Mouse (Mus musculus) forebrain, embryonic 11.5 days (tissue): ENCODE results near the gene Cap2. TPM values are rescaled to one million over a fixed set of nuclear protein-coding genes. Genes with fewer than 3 reads are reported as not detected.

Experiments used
- ATAC-seq: fragments of 200-750 bp; cut with Nextera tagmentation; replicated peaks from 2 replicates; pipeline ENCODE4 v1.8.0; 2017; ENCODE audit warnings: moderate TSS enrichment; ENCODE audit not compliant: low FRiP score
- DNase-seq: peaks from one replicate; pipeline ENCODE4 v3.0.0-alpha.2; 2017; ENCODE audit warnings: low spot score
- H3K27ac ChIP-seq: fragments of 300-500 bp; sonication (generic); 2 replicates; pipeline ENCODE4 v1.5.1; 2014; ENCODE audit warnings: low read depth, low read length
- H3K27me3 ChIP-seq: fragments of 300-500 bp; sonication (generic); 2 replicates; pipeline ENCODE4 v1.6.1; 2014; ENCODE audit warnings: mild to moderate bottlenecking, low read length, mixed read lengths; ENCODE audit not compliant: control insufficient read depth, insufficient read depth
- H3K36me3 ChIP-seq: fragments of 300-500 bp; sonication (generic); 2 replicates; pipeline ENCODE4 v1.6.1; 2014; ENCODE audit warnings: mild to moderate bottlenecking, low read length, moderate library complexity, mixed read lengths; ENCODE audit not compliant: control insufficient read depth, insufficient read depth
- H3K4me1 ChIP-seq: fragments of 300-500 bp; sonication (generic); replicated peaks from 2 replicates; pipeline ENCODE4 v1.6.1; 2014; ENCODE audit warnings: low read length, mixed read lengths; ENCODE audit not compliant: control insufficient read depth, insufficient read depth
- H3K4me2 ChIP-seq: fragments of 300-500 bp; sonication (generic); 2 replicates; pipeline ENCODE4 v1.6.1; 2014; ENCODE audit warnings: low read depth, mild to moderate bottlenecking, low read length, moderate library complexity, mixed read lengths; ENCODE audit not compliant: severe bottlenecking
- H3K4me3 ChIP-seq: fragments of 300-500 bp; sonication (generic); 2 replicates; pipeline ENCODE4 v1.5.1; 2014; ENCODE audit warnings: low read depth, low read length
- H3K9ac ChIP-seq: fragments of 300-500 bp; sonication (generic); 2 replicates; pipeline ENCODE4 v1.6.1; 2014; ENCODE audit warnings: low read length
- H3K9me3 ChIP-seq: fragments of 300-500 bp; sonication (generic); 2 replicates; pipeline ENCODE4 v1.6.1; 2016; ENCODE audit warnings: low read length, mixed read lengths; ENCODE audit not compliant: control insufficient read depth
- WGBS: fragments of 180-500 bp; shearing (Covaris S2); extraction: QIAGEN DNeasy Blood & Tissue Kit; methylation state at CpG from one replicate; pipeline ENCODE4 v1.1.7; 2014; 5-methylcytosine and 5-hydroxymethylcytosine counted together
- polyA plus RNA-seq: library from polyadenylated mRNA; unstranded; fragments of >200 nt; fragmentation: Nextera tagmentation; extraction: Ambion mirVana; gene quantifications from 2 replicates; pipeline ENCODE4 v1.2.1, GENCODE M21; 2014

The Cap2 gene
- polyA plus RNA-seq, 1 experiment from 2014 or later = 8.3 TPM

DNA sequence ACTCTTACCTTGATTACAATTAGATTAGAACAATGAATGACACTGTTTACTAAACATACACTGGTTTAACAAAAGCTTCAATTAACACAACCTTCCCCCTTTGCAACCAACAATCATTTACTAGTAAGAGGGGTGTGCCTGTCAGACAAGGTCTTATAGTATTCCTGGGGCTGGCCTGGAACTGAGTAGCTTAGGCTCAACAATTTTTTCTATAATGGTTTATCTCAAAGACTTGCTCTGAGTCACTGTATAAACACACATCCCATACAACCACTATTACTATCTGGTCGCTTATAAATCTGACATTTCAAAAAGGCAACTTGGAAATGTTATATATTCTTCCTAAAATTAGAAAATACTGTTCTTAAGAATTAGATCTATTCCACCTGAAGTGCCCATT, 181.7 kb downstream of the Cap2 start:
- H3K4me1 ChIP-seq = no peaks in the 10 kb centered on the region
- H3K9me3 ChIP-seq = no peaks in the 10 kb centered on the region
- no peaks in the 10 kb centered on the region for H3K27me3 ChIP-seq
- WGBS = 91% methylated on average over 1 of the region's 1 CpGs
- H3K27ac ChIP-seq = no peak overlapping the region
- H3K4me2 ChIP-seq = no peak overlapping the region
- H3K9ac ChIP-seq = no peak overlapping the region
- ATAC-seq = no peak
- no peak overlapping the region for H3K4me3 ChIP-seq
- no peak for DNase-seq
- H3K36me3 ChIP-seq = peaks cover 3% of the 10 kb centered on the region; the same call in 1 of the 2 replicates

DNA sequence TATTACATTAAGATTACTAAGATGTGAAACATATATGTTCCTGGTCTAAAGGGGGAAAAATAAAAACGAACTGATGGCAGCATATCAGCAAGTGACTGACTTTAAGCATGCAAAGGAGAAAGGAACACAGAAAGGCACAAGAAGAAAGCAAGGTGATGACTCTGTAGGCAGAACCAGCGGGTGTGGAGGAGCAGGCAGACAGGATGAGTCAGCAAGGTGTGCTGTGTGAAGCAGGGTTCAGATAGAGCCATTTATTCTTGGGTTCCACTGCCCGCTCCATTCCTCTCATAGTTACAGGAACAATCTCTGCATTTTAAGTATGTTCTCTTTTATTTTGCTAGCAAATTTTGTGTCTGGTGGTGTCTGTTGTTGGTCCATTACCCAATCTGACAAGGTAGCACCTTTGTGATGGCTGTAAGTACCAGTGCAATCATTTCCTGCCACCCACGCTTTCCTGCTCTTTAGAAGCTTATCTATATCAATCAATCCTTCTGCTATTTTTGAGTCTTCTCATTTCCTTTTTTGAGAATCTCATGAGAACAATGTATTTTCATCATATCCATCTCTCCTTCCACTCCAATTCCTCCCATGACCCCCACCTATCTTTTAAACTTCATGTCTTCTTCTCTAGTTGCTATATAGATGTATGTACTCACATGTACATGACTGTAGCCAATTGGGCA, 189.1 kb downstream of the Cap2 start:
- H3K27me3 ChIP-seq = no peaks in the 10 kb centered on the region
- H3K9me3 ChIP-seq = no peaks in the 10 kb centered on the region
- WGBS = 96% methylated on average over 4 of the region's 4 CpGs
- no peak for DNase-seq
- no peak overlapping the region for H3K9ac ChIP-seq
- peaks cover 5% of the 10 kb centered on the region for H3K36me3 ChIP-seq
- H3K4me2 ChIP-seq = no peak overlapping the region
- no peak overlapping the region for H3K27ac ChIP-seq
- no peaks in the 10 kb centered on the region for H3K4me1 ChIP-seq
- ATAC-seq = no peak
- no peak overlapping the region for H3K4me3 ChIP-seq

DNA sequence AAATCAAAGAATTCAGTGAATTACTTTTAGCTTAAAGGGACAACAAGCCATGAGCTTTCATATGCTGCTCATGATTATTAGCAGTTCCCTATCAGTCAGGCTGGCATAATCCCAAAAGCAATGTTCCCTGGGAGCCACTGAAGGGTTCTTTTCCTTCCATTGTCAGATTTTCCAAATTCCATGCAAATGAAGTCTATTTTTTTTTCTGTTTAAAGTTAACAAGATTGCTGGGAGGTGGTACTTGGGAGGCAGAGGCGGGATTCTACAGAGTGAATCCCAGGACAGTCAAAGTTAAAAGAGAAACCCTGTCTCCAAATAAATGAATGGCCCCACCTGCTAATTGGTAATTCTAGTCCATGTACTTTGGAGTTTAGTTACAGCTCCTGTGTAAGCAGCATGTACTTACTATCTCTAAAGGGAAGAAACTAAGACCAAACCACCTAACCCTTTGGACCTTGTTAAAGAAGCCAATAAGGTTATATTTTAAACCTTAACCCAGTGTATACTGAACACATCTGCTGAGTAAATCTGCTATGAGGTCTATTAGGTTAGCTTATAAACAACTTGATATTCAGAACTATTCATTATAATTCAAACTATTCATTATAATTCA, 193.8 kb downstream of the Cap2 start:
- H3K27me3 ChIP-seq = no peaks in the 10 kb centered on the region
- 65% methylated on average over 1 of the region's 1 CpGs for WGBS
- no peaks in the 10 kb centered on the region for H3K4me1 ChIP-seq
- DNase-seq = no peak
- peaks cover 5% of the 10 kb centered on the region for H3K36me3 ChIP-seq
- no peak overlapping the region for H3K4me2 ChIP-seq
- H3K9ac ChIP-seq = no peak overlapping the region
- H3K27ac ChIP-seq = no peak overlapping the region
- no peak overlapping the region for H3K4me3 ChIP-seq
- no peak for ATAC-seq
- H3K9me3 ChIP-seq = no peaks in the 10 kb centered on the region

DNA sequence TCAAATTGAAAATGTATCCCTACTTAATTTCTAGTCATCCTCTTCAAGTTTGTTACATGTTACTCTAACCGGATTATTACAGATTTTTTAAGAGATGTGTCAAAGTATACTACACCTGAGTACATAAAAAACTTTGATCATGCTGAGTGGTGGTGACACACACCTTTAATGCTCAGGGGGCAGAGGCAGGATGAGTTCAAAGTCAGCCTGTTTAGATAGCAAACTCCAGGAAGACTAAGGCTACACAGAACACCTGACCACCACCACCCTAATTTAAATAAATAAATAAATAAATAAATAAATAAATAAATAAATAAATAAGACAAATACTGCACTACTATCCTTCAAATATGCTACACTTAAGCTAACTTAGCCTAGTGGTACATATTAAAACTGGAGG, 194.3 kb downstream of the Cap2 start:
- 89% methylated on average over 1 of the region's 1 CpGs for WGBS
- no peaks in the 10 kb centered on the region for H3K9me3 ChIP-seq
- no peak for ATAC-seq
- no peak overlapping the region for H3K4me2 ChIP-seq
- H3K4me1 ChIP-seq = no peaks in the 10 kb centered on the region
- no peak for DNase-seq
- no peaks in the 10 kb centered on the region for H3K27me3 ChIP-seq
- peaks cover 5% of the 10 kb centered on the region for H3K36me3 ChIP-seq
- no peak overlapping the region for H3K9ac ChIP-seq
- no peak overlapping the region for H3K4me3 ChIP-seq
- no peak overlapping the region for H3K27ac ChIP-seq

DNA sequence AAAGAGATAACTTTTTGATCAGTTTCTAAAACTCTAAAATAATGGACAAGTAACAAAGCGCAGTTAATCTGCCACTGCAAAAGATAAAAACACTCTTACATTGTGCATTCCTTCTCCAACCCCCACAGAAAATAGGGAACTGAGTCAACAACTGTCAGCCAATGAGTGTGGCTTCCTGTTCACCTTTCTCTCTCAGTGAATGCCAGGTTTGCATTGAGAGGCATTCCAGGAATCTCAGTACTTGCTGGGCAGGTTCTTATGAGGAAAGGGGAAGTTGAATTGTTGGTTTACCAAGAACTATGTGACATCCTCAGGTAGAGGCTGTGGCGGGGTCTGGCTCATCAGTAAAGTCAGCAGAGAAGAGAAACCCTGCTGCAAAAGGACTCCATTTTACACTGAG, 195.1 kb downstream of the Cap2 start:
- DNase-seq (no peak), ATAC-seq (no peak)
- no peak overlapping the region for H3K9ac ChIP-seq
- no peak overlapping the region for H3K4me2 ChIP-seq
- no peak overlapping the region for H3K4me3 ChIP-seq
- H3K9me3 ChIP-seq = no peaks in the 10 kb centered on the region
- no peaks in the 10 kb centered on the region for H3K4me1 ChIP-seq
- H3K27me3 ChIP-seq = no peaks in the 10 kb centered on the region
- H3K36me3 ChIP-seq = peaks cover 5% of the 10 kb centered on the region
- no peak overlapping the region for H3K27ac ChIP-seq
- WGBS = 86% methylated on average over 2 of the region's 2 CpGs

DNA sequence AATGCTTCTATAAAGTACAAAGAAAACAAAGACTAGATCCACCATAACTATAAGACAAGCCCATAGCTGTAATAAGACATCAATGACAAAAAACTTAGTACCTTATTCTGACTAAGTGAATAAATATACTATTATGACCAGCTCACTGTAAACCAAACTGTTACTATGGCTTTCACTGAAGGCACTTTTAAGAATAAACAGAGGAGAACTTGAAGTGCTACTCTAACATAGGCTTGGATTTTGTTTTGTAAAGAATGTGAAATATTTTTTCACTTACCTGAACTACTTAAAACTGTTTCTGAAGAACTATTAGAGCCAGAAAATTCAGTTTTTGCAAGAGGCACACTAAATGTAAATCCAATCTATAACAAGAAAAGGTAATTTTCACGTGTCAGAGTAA, 197.7 kb downstream of the Cap2 start:
- Histone ChIP-seq H3K4me3 (no peak overlapping the region), H3K9ac (no peak overlapping the region), H3K27me3 (no peaks in the 10 kb centered on the region), H3K4me1 (no peaks in the 10 kb centered on the region), H3K27ac (no peak overlapping the region), H3K9me3 (no peaks in the 10 kb centered on the region), H3K36me3 (peaks cover under 1% of the 10 kb centered on the region; the same call in 1 of the 2 replicates), H3K4me2 (no peak overlapping the region)
- ATAC-seq = no peak
- no peak for DNase-seq
- WGBS = 88% methylated on average over 1 of the region's 1 CpGs

Other genes with a start within 250 kb of the Cap2 start
- not detected in 2 replicates for gene Stmnd1, start 228.1 kb upstream of the Cap2 start, polyA plus RNA-seq
- 2.8 and 3.8 TPM in 2 replicates for gene Rbm24, start 83.4 kb upstream of the Cap2 start, polyA plus RNA-seq
- 9.3 and 10.8 TPM in 2 replicates for gene Fam8a1, start 167.7 kb downstream of the Cap2 start, polyA plus RNA-seq
- 49.3 and 49.7 TPM in 2 replicates for gene Nup153, start 226.1 kb downstream of the Cap2 start, polyA plus RNA-seq